Mouse (Mus musculus) heart, postnatal 10 days (tissue): ENCODE results near the gene Mroh8. TPM values are rescaled to one million over a fixed set of nuclear protein-coding genes. Genes with fewer than 3 reads are reported as not detected.
A peak's percentile ranks its signal among the peaks of the same experiment; 100 is the strongest.
"Not testable (repeated sequence)": the region's sequence is repeated elsewhere in the genome, so short reads cannot be mapped to it uniquely, and the experiment has no call there.

Source experiments
- DNase-seq, 2 experiments: peaks; one replicate each; pipeline ENCODE4 v3.0.0; 2021
- intact Hi-C: fragments of 180-260 bp; cut with DNase I; formaldehyde crosslinking; loops from one replicate; pipeline ENCODE4 v1.15.1; 2025
- total RNA-seq, 2 experiments: library from RNA; stranded (reverse); gene quantifications; 2 replicates each; pipeline ENCODE4 v1.2.3; 2021

Gene Mroh8
- total RNA-seq, 2 experiments from 2014 or later, result 0.17 to 0.42 TPM

DNA sequence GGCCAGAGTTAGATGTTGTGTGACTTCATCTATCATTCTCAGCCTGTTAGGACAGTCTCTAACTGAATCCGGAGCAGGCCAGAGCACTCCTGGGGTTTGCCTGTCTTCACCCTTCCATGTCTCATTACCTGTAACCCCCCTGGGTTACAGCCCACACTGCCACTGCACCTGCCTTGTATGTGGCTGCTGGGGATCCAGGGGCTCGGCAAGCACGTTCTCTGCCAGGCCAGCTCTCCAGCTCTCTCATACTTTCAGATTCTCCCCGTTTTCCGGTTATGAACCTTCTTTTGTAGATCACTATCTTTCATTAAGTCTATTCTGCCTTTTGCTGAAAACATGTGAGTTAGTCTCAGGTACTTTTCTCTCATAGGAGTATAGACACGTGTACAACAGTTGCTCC lies 77.0 kb downstream of the Mroh8 start:
- DNase-seq, result no peak
- intact Hi-C loops, result no loop called here

- peak; percentile 26 to 42 for DNase-seq
These were observed 78.1 kb downstream of the Mroh8 start for GRCm38 (mm10) chr2:157201081-157201830.

DNA sequence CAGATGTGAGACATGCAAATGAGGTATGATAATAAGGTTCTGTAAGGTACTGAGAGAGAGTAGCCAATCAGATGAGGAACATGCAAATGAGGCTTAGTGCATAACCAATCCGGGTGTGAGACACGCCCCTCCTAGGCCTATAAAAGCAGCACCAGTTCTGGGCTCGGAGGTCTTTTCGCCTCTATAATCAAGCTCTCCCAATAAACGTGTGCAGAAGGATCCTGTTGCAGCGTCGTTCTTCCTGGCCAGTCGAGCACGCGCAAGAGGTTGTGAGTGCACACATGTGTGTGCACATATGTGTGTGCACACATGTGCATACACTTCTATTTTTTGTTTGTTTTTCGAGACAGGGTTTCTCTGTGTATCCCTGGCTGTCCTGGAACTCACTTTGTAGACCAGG lies 80.9 kb downstream of the Mroh8 start:
- intact Hi-C loops, DNase-seq: not testable (repeated sequence)

More at GRCm38 (mm10) chr2:157201081-157201830, 78.1 kb downstream of the Mroh8 start:
- intact Hi-C loops, result no loop called here

- no peak for DNase-seq
- intact Hi-C loops, result no loop called here
These were observed 88.7 kb downstream of the Mroh8 start for GRCm38 (mm10) chr2:157190651-157191050.

DNA sequence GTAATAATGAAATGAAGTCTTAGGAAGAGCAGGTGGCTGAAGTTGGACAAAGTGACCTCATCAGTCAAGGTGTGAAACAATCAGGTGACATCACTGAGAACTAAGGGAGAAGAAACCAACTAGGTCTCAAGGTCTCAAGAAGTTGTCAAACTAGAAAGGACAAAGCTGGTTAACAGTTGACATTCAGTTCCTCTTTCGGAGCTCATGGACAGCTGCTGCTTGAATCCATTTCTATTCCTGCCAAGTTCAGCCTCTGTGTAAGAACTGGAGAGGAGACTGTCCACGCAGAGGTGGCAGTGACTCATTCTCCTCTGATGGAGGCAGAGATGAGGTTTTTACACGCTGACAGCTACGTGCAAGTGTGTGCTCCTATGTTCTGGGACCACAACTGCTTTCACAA lies 92.1 kb downstream of the Mroh8 start:
- DNase-seq, result no peak
- intact Hi-C loops, result no loop called here

GRCm38 (mm10) chr2:157186504-157186903 lies 92.8 kb downstream of the Mroh8 start:
- DNase-seq, result no peak
- intact Hi-C loops, result no loop called here

- intact Hi-C loops, result no loop called here
- no peak for DNase-seq
These were observed 94.2 kb downstream of the Mroh8 start for GRCm38 (mm10) chr2:157185022-157185660.

DNA sequence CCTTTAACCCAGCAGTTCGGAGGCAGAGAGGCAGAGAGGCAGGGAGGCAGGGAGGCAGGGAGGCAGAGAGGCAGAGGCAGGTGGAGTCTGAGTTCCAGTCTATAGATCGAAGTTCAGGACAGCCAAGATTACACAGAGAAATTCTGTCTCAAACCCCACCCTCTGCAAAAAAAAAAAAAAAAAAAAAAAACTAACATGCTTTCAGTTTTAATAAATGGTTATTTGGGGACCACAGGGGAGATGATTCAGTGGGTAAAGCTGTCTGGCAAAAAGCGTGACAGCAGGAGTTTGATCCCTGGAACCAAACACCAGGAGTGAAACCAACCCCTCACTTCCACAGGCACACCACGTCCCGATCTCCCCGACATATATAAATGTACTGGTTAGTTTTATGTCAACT lies 101.2 kb downstream of the Mroh8 start:
- intact Hi-C loops, result no loop called here
- DNase-seq, result no peak

DNA sequence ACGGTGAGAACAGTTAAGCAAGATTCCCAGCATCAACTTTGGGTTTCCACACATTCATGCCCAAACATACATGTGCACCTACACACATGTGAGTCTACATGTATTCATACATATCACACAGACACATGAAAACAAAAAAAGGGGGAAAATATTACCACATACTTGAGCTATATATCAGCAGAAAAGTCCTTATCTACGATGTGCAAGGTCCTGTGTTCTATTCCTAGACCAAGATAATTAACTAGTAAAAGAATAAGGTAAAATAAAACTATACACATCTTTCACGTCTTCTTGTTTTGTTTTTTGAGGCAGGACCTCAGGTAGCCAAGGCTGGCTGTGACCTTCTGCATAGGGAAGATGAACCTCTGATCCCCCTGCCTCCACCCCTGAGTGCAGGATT lies 103.1 kb downstream of the Mroh8 start:
- intact Hi-C loops, result no loop called here

DNA sequence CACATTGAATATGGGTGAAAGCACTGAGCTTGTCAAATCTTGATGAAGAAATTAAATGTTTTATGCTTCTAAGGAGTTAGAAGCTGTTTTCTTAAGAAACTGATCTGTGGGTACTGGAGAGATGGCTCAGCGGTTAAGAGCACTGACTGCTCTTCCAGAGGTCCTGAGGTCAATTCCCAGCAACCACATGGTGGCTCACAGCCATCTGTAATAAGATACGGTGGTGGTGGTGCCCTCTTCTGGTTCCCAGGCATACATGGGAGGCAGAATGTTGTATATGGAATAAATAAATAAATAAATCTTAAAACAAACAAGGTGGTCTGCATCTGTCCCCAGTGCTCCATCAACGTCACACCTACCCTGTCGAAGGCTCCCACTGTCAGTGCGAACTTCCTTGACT lies 104.9 kb downstream of the Mroh8 start:
- no peak for DNase-seq
- intact Hi-C loops, result no loop called here

More for the DNA sequence above, 103.1 kb downstream of the Mroh8 start:
- no peak for DNase-seq

GRCm38 (mm10) chr2:157173555-157173954 lies 105.8 kb downstream of the Mroh8 start:
- DNase-seq, result no peak
- intact Hi-C loops, result no loop called here

- intact Hi-C loops, result no loop called here
- no peak for DNase-seq
These were observed 106.4 kb downstream of the Mroh8 start for GRCm38 (mm10) chr2:157172984-157173383.

- intact Hi-C loops, result no loop called here
- DNase-seq, result no peak
These were observed 108.7 kb downstream of the Mroh8 start for GRCm38 (mm10) chr2:157170626-157171025.

- intact Hi-C loops, result no loop called here
- no peak for DNase-seq
These were observed 109.2 kb downstream of the Mroh8 start for GRCm38 (mm10) chr2:157170166-157170565.

DNA sequence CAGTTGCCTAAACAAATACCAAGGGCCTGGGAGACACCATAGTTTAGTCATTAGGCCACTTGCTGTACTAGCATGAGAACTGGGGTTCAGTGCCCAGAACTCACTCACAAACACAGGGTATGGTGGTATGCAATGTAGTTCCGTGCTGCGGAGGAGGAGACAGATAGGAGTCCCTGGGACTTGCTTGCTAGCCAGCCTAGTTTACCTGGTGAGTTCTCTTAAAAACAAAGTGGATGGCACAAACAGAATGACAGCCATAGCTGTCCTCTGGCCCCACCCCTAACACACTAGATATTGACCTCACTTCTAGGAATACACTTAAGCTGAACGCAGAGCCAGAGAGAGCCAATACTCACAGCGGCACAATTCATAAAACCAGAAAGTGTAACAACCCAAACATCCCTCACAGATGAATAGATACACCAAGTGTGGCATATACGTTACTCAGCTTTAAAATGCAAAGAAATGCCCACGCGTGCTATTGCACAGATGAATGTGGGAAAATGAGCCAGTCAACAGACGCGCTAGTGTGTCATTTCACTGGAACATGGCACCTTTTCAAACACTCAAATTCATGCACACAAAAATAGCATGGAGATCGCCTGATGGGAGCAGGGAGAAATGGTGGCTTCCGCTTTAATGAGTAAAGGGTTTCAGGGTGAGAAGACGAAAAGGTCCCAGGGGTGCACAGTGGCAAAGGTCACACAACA lies 112.8 kb downstream of the Mroh8 start:
- no peak for DNase-seq
- intact Hi-C loops, result no loop called here

DNA sequence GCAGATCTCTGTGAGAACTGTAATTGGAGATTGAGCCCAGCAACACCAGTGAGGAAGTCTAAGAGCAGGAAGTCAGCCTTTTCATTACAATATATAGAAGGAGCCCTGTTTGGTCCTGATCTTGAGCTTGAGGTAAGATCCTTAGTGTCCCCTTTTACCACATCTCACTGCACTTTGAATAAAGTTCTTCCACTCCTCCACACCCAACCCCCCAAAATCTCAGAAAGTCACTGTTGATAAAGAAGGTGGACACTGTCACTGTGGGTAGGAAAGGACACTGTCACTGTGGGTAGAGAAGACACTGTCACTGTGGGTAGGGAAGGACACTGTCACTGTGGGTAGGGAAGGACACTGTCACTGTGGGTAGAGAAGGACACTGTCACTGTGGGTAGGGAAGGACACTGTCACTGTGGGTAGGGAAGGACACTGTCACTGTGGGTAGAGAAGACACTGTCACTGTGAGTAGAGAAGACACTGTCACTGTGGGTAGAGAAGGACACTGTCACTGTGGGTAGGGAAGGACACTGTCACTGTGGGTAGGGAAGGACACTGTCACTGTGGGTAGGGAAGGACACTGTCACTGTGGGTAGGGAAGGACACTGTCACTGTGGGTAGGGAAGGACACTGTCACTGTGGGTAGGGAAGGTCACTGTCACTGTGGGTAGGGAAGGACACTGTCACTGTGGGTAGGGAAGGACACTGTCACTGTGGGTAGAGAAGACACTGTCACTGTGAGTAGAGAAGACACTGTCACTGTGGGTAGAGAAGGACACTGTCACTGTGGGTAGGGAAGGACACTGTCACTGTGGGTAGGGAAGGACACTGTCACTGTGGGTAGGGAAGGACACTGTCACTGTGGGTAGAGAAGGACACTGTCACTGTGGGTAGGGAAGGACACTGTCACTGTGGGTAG lies 113.8 kb downstream of the Mroh8 start:
- DNase-seq, intact Hi-C loops: not testable (repeated sequence)

GRCm38 (mm10) chr2:157164101-157164500 lies 115.2 kb downstream of the Mroh8 start:
- intact Hi-C loops, result no loop called here
- DNase-seq, result no peak
